Mouse (Mus musculus) limb, embryonic 14.5 days (tissue): Measurements from ENCODE around the gene Eps8l2. TPM values are rescaled to one million over a fixed set of nuclear protein-coding genes. Genes with fewer than 3 reads are reported as not detected.

Experiments used
- ATAC-seq: fragments of 200-750 bp; cut with Nextera tagmentation; 2 replicates; pipeline ENCODE4 v1.8.0; 2017; ENCODE audit warnings: low read depth, moderate number of reproducible peaks, moderate TSS enrichment; ENCODE audit not compliant: low FRiP score
- DNase-seq: peaks from one replicate; pipeline ENCODE4 v3.0.0-alpha.2; 2015; ENCODE audit warnings: low spot score
- H3K27ac ChIP-seq: fragments of 300-500 bp; sonication (generic); replicated peaks from 2 replicates; pipeline ENCODE4 v1.5.1; 2014; ENCODE audit warnings: low read depth, mild to moderate bottlenecking, low read length, moderate library complexity, mixed read lengths
- H3K27me3 ChIP-seq: fragments of 300-500 bp; sonication (generic); 2 replicates; pipeline ENCODE4 v1.6.1; 2014; ENCODE audit warnings: low read length, mixed read lengths; ENCODE audit not compliant: control insufficient read depth, insufficient read depth
- H3K36me3 ChIP-seq: fragments of 300-500 bp; sonication (generic); 2 replicates; pipeline ENCODE4 v1.6.1; 2014; ENCODE audit warnings: mild to moderate bottlenecking, low read length, moderate library complexity, mixed read lengths; ENCODE audit not compliant: control insufficient read depth, insufficient read depth
- H3K4me1 ChIP-seq: fragments of 300-500 bp; sonication (generic); 2 replicates; pipeline ENCODE4 v1.6.1; 2014; ENCODE audit warnings: antibody characterized with exemption, low read length, mixed read lengths; ENCODE audit not compliant: control insufficient read depth, insufficient read depth
- H3K4me2 ChIP-seq: fragments of 300-500 bp; sonication (generic); replicated peaks from 2 replicates; pipeline ENCODE4 v1.6.1; 2014; ENCODE audit warnings: low read depth, mild to moderate bottlenecking, low read length, moderate library complexity; ENCODE audit not compliant: severe bottlenecking
- H3K4me3 ChIP-seq: fragments of 300-500 bp; sonication (generic); replicated peaks from 2 replicates; pipeline ENCODE4 v1.5.1; 2014; ENCODE audit warnings: low read length
- H3K9ac ChIP-seq: fragments of 300-500 bp; sonication (generic); 2 replicates; pipeline ENCODE4 v1.6.1; 2014; ENCODE audit warnings: mild to moderate bottlenecking, low read depth, low read length, moderate library complexity; ENCODE audit not compliant: severe bottlenecking
- H3K9me3 ChIP-seq: fragments of 300-500 bp; sonication (generic); 2 replicates; pipeline ENCODE4 v1.6.1; 2016; ENCODE audit warnings: low read length; ENCODE audit not compliant: control insufficient read depth
- POLR2A ChIP-seq: fragments of 200-500 bp; IDR thresholded peaks from 2 replicates; pipeline ENCODE4 v1.8.0; 2012; ENCODE audit warnings: inconsistent platforms, mild to moderate bottlenecking, moderate library complexity, borderline replicate concordance; ENCODE audit not compliant: insufficient read depth, insufficient read length; ENCODE audit errors: extremely low read depth
- WGBS: fragments of 180-500 bp; shearing (Covaris S2); extraction: QIAGEN DNeasy Blood & Tissue Kit; methylation state at CpG from one replicate; pipeline ENCODE4 v1.1.7; 2014; 5-methylcytosine and 5-hydroxymethylcytosine counted together
- polyA plus RNA-seq, 2 experiments: library from polyadenylated mRNA; depleted of rRNA in 1 of 2; stranded (reverse) in 1 of 2; unstranded in 1 of 2; fragments of >200 nt; fragmentation: Nextera tagmentation in 1 of 2; extraction: Ambion mirVana in 1 of 2; gene quantifications; 2 replicates each; pipeline versions ENCODE4 v1.2.1 to v1.2.3; 2012 to 2014

The Eps8l2 gene
- polyA plus RNA-seq, 2 experiments, result 19.0 to 22.4 TPM

GRCm38 (mm10) chr7:141344787-141345186 is 6.1 kb downstream of the Eps8l2 start:
- H3K9ac ChIP-seq, result no peak overlapping the region
- no peak for ATAC-seq
- WGBS, result 90% methylated on average over 5 of the region's 5 CpGs

DNA sequence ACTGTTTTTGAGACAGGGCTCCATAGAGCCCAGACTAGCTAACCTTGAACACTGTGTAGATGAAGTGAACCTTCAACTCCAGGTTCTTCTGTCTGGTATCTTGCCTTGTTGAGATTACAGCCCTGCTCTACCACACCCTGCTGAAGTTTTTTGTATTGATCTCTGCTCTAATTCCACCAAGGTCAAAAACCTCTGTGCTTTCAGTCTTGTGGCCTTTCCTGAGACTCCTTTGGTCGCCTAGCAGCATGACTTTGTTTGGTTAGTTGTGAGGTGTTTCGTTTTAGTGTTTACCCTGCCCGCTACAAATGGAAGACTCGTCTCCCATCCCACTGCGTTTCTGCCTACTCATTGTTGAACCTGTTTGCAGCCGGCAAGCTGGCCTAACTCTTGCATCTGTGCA is 12.4 kb downstream of the Eps8l2 start:
- H3K27me3 ChIP-seq, result no peaks in the 10 kb centered on the region
- 79% methylated on average over 6 of the region's 6 CpGs for WGBS
- H3K9ac ChIP-seq, result no peak overlapping the region
- H3K4me3 ChIP-seq, result no peak overlapping the region
- H3K4me1 ChIP-seq, result no peaks in the 10 kb centered on the region
- no peak overlapping the region for H3K4me2 ChIP-seq
- no peaks in the 10 kb centered on the region for H3K36me3 ChIP-seq
- no peaks in the 10 kb centered on the region for H3K9me3 ChIP-seq
- no peak for TF ChIP-seq POLR2A
- ATAC-seq, result no peak
- no peak for DNase-seq
- H3K27ac ChIP-seq, result no peak overlapping the region

More at GRCm38 (mm10) chr7:141344787-141345186, 6.1 kb downstream of the Eps8l2 start:
- Histone ChIP-seq H3K4me2 (no peak overlapping the region), H3K27ac (no peak overlapping the region), H3K4me1 (no peaks in the 10 kb centered on the region), H3K36me3 (no peaks in the 10 kb centered on the region), H3K9me3 (no peaks in the 10 kb centered on the region), H3K27me3 (no peaks in the 10 kb centered on the region), H3K4me3 (no peak overlapping the region)
- TF ChIP-seq POLR2A, result no peak
- DNase-seq, result no peak

DNA sequence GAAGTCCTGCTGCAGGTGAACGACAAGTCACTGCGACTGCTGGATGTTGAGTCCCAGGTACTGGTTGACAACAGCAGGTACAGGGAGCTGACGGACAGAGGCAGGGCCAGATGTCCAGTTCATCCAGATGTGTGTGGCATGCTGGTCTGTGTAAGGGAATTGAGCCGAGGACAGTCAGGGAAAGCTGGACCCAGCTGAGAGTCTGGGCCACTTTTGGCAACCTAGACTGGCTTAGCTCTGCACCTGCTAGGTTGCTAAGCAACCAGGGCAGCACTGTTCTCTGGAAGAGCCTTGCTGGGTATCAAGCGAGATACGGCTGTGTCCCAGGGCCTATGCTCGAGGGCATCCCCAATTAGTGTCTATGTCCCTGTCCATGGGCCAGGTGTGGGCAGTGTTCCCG is 16.4 kb downstream of the Eps8l2 start:
- H3K9ac ChIP-seq, result no peak overlapping the region
- 79% methylated on average over 8 of the region's 8 CpGs for WGBS
- no peak overlapping the region for H3K27ac ChIP-seq
- no peaks in the 10 kb centered on the region for H3K4me1 ChIP-seq
- no peaks in the 10 kb centered on the region for H3K9me3 ChIP-seq
- no peak overlapping the region for H3K4me3 ChIP-seq
- no peaks in the 10 kb centered on the region for H3K27me3 ChIP-seq
- TF ChIP-seq POLR2A, result no peak
- no peak for ATAC-seq
- H3K4me2 ChIP-seq, result no peak overlapping the region
- H3K36me3 ChIP-seq, result no peaks in the 10 kb centered on the region
- DNase-seq, result no peak

DNA sequence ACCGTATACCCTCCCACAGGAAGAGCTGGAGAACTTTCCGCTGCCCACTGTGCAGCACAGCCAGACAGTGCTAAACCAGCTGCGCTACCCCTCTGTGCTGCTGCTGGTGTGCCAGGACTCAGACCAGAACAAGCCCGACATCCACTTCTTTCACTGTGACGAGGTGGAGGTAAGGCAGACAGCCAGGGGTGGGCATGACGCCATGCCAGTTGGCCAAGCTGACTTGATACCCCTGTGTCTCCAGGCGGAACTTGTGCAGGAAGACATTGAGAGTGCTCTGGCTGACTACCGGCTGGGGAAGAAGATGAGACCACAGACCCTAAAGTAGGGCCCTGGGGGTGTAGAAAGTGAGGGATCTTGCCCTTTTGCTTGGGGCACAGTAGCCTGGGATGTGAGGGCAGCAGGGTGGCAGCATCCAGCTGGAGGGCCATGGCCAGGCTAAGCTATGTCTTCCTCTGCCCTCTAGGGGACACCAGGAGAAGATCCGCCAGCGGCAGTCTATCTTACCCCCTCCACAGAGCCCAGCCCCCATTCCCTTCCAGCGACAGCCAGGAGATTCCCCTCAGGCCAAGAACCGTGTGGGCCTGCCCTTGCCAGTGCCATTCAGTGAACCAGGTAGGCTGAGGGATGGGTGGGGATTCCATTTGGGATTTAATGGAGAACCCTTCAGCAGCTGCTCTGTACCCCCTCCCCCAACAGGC is 17.1 kb downstream of the Eps8l2 start:
- Histone ChIP-seq H3K27me3 (0 out of 2 replicates have a peak, but pooled peaks cover 2% of the 10 kb centered on the region), H3K4me1 (no peaks in the 10 kb centered on the region), H3K4me2 (no peak overlapping the region), H3K27ac (no peak overlapping the region), H3K9ac (no peak overlapping the region), H3K4me3 (no peak overlapping the region), H3K36me3 (no peaks in the 10 kb centered on the region), H3K9me3 (no peaks in the 10 kb centered on the region)
- TF ChIP-seq POLR2A, result no peak
- WGBS, result 59% methylated on average over 12 of the region's 12 CpGs
- ATAC-seq, result no peak
- DNase-seq, result no peak

DNA sequence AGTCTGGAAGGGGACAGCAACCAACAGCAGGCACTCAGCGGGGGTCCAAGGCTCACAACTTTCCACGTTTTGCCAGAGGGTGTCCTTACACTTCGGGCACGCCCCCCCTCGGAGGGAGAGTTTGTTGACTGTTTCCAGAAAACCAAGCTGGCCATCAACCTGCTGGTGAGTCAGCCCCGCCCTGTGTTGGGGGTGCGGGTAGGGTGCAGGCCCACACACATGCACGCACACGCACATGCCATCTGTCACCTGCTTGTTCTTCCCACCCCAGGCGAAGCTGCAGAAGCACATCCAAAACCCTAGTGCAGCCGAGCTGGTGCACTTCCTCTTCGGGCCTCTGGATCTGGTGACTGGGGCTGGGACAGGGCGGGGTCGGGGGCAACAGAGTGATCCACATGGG is 18.3 kb downstream of the Eps8l2 start:
- no peak for ATAC-seq
- no peak for TF ChIP-seq POLR2A
- Histone ChIP-seq H3K9me3 (no peaks in the 10 kb centered on the region), H3K9ac (no peak overlapping the region), H3K27ac (no peak overlapping the region), H3K36me3 (no peaks in the 10 kb centered on the region), H3K4me3 (no peak overlapping the region), H3K27me3 (peaks cover 13% of the 10 kb centered on the region; the same call in 1 of the 2 replicates), H3K4me1 (no peaks in the 10 kb centered on the region), H3K4me2 (no peak overlapping the region)
- DNase-seq, result no peak
- WGBS, result 75% methylated on average over 14 of the region's 14 CpGs
